Mouse (Mus musculus): ENCODE results near the gene Brd3.
A peak's percentile ranks its signal among the peaks of the same experiment; 100 is the strongest.

DNA sequence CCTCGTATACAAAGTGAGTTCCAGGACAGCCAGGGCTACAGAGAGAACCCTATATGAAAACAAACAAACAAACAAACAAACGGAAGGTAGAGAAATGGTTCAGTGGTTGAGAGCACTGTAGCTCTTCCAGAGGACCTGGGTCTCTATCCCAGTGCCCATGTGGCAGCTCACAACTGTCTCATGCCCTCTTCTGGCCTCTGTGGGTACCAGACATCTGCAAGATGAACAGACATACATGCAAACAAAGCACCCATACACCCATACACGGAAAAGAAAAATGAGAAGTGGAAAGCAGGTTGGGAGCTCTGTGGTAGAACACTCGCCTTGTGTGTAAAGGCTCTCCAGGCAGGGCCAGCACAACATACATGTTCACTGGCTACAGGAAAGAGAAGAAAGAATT lies 27.1 kb downstream of the Brd3 start:
- TF ChIP-seq CTCF (IDR thresholded peaks at IDR 0.05; ENCODE audit: low read depth) (peak; percentile 52), EP300 (IDR thresholded peaks at IDR 0.05; ENCODE audit: low read depth) (no peak)
